Mouse (Mus musculus) ES-Bruce4 (cell line): ENCODE data around the gene Mtg2. TPM values are rescaled to one million over a fixed set of nuclear protein-coding genes. Genes with fewer than 3 reads are reported as not detected.

ENCODE experiments used
- H3K27ac ChIP-seq: 2 replicates; pipeline ENCODE4 v1.5.1; 2012; ENCODE audit warnings: low read length, inconsistent platforms; ENCODE audit not compliant: insufficient read depth
- H3K27me3 ChIP-seq: 2 replicates; pipeline ENCODE4 v1.6.1; 2012; ENCODE audit warnings: mild to moderate bottlenecking, low read length, inconsistent platforms; ENCODE audit not compliant: control insufficient read depth, poor library complexity, insufficient read depth, severe bottlenecking
- H3K36me3 ChIP-seq: 2 replicates; pipeline ENCODE4 v1.6.1; 2012; ENCODE audit warnings: inconsistent platforms, mild to moderate bottlenecking, low read length, moderate library complexity; ENCODE audit not compliant: control insufficient read depth, poor library complexity, insufficient read depth, severe bottlenecking
- H3K4me1 ChIP-seq: one replicate; pipeline ENCODE4 v1.8.1; 2011; ENCODE audit warnings: low read length; ENCODE audit not compliant: control insufficient read depth, insufficient read depth
- H3K4me3 ChIP-seq: 2 replicates; pipeline ENCODE4 v1.5.1; 2011; ENCODE audit warnings: low read depth, mild to moderate bottlenecking, low read length
- H3K9ac ChIP-seq: 2 replicates; pipeline ENCODE4 v1.6.1; 2012; ENCODE audit warnings: low read depth, mild to moderate bottlenecking, inconsistent platforms; ENCODE audit not compliant: poor library complexity, severe bottlenecking
- H3K9me3 ChIP-seq: replicated peaks from 2 replicates; pipeline ENCODE4 v1.6.1; 2012; ENCODE audit warnings: mild to moderate bottlenecking, low read length, inconsistent platforms; ENCODE audit not compliant: control insufficient read depth, poor library complexity, insufficient read depth, severe bottlenecking
- CTCF ChIP-seq: IDR thresholded peaks from one replicate; pipeline ENCODE4 v1.8.1; 2011; ENCODE audit warnings: low read depth, low read length
- EP300 ChIP-seq: IDR thresholded peaks from 2 replicates; pipeline ENCODE4 v1.6.1; 2011; ENCODE audit warnings: low read depth, low read length; ENCODE audit not compliant: insufficient read depth
- POLR2A ChIP-seq: IDR thresholded peaks from one replicate; pipeline ENCODE4 v1.8.1; 2011; ENCODE audit warnings: low read length; ENCODE audit not compliant: insufficient read depth
- polyA plus RNA-seq: library from polyadenylated mRNA; stranded (reverse); fragments of >200 nt; gene quantifications from 2 replicates; pipeline ENCODE4 v1.2.4, GENCODE M21; 2011; ENCODE audit warnings: low read depth; ENCODE audit not compliant: missing spikeins, insufficient read depth, insufficient read length

Gene Mtg2
- polyA plus RNA-seq, 1 experiment = 14.7 TPM

DNA sequence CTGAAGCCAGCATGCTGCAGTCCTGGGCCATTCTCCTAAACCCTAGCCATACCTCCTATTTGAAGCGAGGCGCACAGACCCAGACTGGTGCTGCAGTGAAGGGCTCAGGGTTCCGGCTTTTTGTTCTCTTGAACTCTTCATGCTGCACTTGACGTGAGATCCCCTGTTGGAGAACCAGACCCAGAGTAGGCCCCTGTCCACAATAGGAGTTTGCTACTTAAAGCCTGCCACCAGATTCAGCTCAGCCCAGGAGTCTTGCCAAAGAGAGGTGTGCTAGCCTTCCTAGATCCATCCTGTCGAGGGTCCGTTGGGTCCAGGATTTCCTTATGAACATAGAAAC is 44.6 kb upstream of the Mtg2 start:
- no peaks in the 10 kb centered on the region for H3K4me1 ChIP-seq

DNA sequence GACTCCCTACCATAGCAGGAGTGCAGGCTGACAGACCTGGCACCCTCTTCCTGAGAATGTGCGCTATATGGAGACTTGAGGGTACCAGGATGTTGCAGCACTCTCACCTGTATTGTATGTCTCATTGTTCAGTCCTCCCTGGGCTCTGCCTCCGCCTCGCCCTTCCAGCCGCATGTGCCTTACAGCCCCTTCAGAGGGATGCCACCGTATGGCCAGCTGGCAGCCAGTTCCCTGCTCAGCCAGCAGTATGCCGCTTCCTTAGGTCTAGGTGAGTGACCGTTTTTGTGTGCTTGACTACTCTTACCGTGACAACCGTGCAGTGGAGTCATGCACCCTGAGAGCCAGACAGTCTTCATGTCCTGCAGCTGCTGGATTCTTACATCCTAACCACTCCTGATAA is 42.6 kb upstream of the Mtg2 start:
- Histone ChIP-seq H3K36me3 (peaks cover 24% of the 10 kb centered on the region), H3K4me3 (no peak overlapping the region), H3K9me3 (no peaks in the 10 kb centered on the region), H3K27ac (no peak overlapping the region), H3K4me1 (no peaks in the 10 kb centered on the region), H3K27me3 (no peaks in the 10 kb centered on the region), H3K9ac (no peak overlapping the region)
- TF ChIP-seq EP300 (no peak), POLR2A (no peak), CTCF (no peak)

More for the DNA sequence above, 44.6 kb upstream of the Mtg2 start:
- Histone ChIP-seq H3K9ac (peak overlapping the region; percentile 92), H3K27me3 (no peaks in the 10 kb centered on the region; the same call in 1 of the 2 replicates), H3K4me3 (peak overlapping the region; percentile 74), H3K9me3 (no peaks in the 10 kb centered on the region), H3K36me3 (peaks cover 9% of the 10 kb centered on the region; the same call in 1 of the 2 replicates), H3K27ac (no peak overlapping the region)
- TF ChIP-seq CTCF = no peak
- TF ChIP-seq POLR2A = no peak
- TF ChIP-seq EP300 = no peak

DNA sequence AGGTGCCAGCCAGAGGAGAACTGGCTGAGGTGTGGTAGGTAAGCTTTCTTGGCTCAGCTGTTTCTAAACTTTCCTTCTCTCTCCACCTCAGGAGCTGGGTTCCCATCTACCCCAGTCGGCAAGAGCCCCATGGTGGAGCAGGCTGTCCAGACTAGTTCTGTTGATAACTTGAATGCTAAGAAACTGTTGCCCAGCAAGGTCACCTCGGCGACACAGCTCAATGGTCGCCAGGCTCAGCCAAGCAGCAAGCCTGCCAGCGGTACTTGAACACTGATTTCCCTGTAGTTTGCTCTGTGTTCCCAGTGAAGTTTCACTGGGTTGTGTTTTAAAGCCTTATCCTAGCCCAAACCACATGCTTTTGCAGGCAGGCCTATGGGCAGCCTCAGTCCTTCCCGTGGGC is 39.1 kb upstream of the Mtg2 start:
- TF ChIP-seq POLR2A (no peak), EP300 (no peak), CTCF (no peak)
- H3K4me1 ChIP-seq = peaks cover 3% of the 10 kb centered on the region
- no peaks in the 10 kb centered on the region for H3K9me3 ChIP-seq
- H3K27me3 ChIP-seq = no peaks in the 10 kb centered on the region
- H3K36me3 ChIP-seq = peaks cover 30% of the 10 kb centered on the region
- H3K27ac ChIP-seq = no peak overlapping the region
- H3K9ac ChIP-seq = no peak overlapping the region
- H3K4me3 ChIP-seq = no peak overlapping the region

DNA sequence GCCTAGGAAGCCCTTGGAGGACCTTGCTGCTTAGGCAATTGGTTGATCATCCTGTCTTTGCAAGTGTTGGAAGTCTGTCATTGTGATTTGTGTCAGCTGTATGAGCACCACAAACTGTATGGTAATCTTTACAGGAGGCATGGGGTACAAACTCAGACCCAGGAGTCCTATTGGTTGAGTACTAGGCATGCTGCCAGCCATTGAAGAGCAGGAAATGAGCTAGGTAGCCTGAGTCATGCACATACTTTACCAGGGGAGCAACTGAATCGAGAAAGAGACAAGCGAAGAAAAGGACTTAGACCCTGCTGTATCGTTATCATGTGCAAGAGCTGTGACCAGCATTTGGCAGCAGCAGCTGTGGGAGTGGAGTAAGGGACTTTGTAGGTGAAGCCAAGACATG is 37.5 kb upstream of the Mtg2 start:
- Histone ChIP-seq H3K36me3 (peaks cover 32% of the 10 kb centered on the region), H3K9me3 (no peaks in the 10 kb centered on the region), H3K27ac (no peak overlapping the region), H3K4me1 (peaks cover 3% of the 10 kb centered on the region), H3K9ac (no peak overlapping the region), H3K4me3 (no peak overlapping the region), H3K27me3 (no peaks in the 10 kb centered on the region)
- TF ChIP-seq EP300 (no peak), CTCF (no peak), POLR2A (no peak)

DNA sequence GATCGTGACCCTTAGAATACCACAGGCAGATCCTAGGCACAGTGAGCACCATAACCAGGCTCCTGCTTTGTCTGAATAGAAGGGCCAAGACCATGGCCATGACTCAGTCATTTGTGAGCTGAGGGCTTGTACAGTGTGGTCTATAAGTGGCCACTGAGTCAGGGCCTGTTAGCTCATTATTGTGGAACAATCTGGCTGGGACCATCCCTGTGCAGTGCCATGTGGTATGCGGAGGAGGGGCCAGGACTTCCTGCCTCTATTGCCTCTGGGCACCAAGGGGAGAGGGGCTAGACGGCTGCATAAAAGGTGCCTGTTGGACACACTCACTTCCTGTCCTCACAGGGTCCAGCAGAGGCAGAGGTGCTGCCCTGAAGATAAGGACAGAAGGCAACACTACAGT is 36.4 kb upstream of the Mtg2 start:
- H3K4me1 ChIP-seq = peaks cover 3% of the 10 kb centered on the region
- H3K9ac ChIP-seq = no peak overlapping the region
- H3K27me3 ChIP-seq = no peaks in the 10 kb centered on the region
- H3K9me3 ChIP-seq = no peaks in the 10 kb centered on the region
- no peak overlapping the region for H3K4me3 ChIP-seq
- H3K27ac ChIP-seq = no peak overlapping the region
- peaks cover 36% of the 10 kb centered on the region for H3K36me3 ChIP-seq
- TF ChIP-seq EP300 (no peak), POLR2A (no peak), CTCF (no peak)

DNA sequence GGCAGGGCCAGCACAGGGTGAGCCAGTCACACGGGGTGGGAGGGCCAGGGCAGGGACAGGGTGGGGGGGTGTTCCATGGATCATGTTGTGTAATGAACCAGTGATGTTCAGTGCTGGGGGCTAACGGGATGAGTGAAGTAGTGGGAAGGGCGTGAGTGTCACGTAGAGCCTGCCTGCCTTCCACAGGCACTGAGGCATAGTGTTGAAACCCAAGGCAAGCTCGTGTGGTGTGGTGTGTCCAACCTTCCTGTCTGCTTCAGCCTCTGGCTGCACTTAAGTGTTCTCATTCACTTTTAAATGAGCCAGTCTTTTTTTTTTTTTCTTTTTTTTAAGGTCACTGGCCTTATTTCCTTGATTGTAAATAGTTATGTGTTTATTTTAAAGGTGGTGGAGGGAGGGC is 35.6 kb upstream of the Mtg2 start:
- H3K9ac ChIP-seq = no peak overlapping the region
- TF ChIP-seq EP300 = no peak
- TF ChIP-seq CTCF = no peak
- TF ChIP-seq POLR2A = no peak
- no peaks in the 10 kb centered on the region for H3K9me3 ChIP-seq
- no peak overlapping the region for H3K4me3 ChIP-seq
- H3K27ac ChIP-seq = no peak overlapping the region
- peaks cover 36% of the 10 kb centered on the region for H3K36me3 ChIP-seq
- H3K27me3 ChIP-seq = no peaks in the 10 kb centered on the region
- H3K4me1 ChIP-seq = peaks cover 3% of the 10 kb centered on the region
